Mouse (Mus musculus) kidney, adult 2 months (tissue): ENCODE results near the gene Usp30. TPM values are rescaled to one million over a fixed set of nuclear protein-coding genes. Genes with fewer than 3 reads are reported as not detected.

ENCODE experiments used
- DNase-seq: peaks from one replicate; pipeline ENCODE4 v3.0.0; 2021
- H3K27ac ChIP-seq: fragments of 200-500 bp; 2 replicates; pipeline ENCODE4 v1.5.1; 2012; ENCODE audit warnings: low read depth, low read length, control low read depth, inconsistent platforms; ENCODE audit not compliant: insufficient read depth
- H3K27me3 ChIP-seq: fragments of 200-500 bp; replicated peaks from 2 replicates; pipeline ENCODE4 v1.6.1; 2012; ENCODE audit warnings: mild to moderate bottlenecking, moderate library complexity, low read length, inconsistent platforms; ENCODE audit not compliant: control insufficient read depth, insufficient read depth
- H3K36me3 ChIP-seq: fragments of 200-500 bp; 2 replicates; pipeline ENCODE4 v1.6.1; 2012; ENCODE audit warnings: mild to moderate bottlenecking, moderate library complexity, low read length, inconsistent platforms; ENCODE audit not compliant: control insufficient read depth, insufficient read depth
- H3K4me1 ChIP-seq: fragments of 200-500 bp; 2 replicates; pipeline ENCODE4 v1.6.1; 2011; ENCODE audit warnings: low read length; ENCODE audit not compliant: control insufficient read depth, insufficient read depth
- H3K4me3 ChIP-seq: fragments of 200-500 bp; 2 replicates; pipeline ENCODE4 v1.5.1; 2011; ENCODE audit warnings: mild to moderate bottlenecking, low read depth, low read length, control low read depth; ENCODE audit not compliant: insufficient read depth
- CTCF ChIP-seq: fragments of 200-500 bp; conservative IDR thresholded peaks from 2 replicates; pipeline ENCODE4 v1.5.1; 2011; ENCODE audit warnings: low read depth, mild to moderate bottlenecking, control low read depth, low read length, moderate library complexity, mixed read lengths; ENCODE audit not compliant: insufficient read depth, insufficient read length
- POLR2A ChIP-seq: fragments of 200-500 bp; IDR thresholded peaks from one replicate; pipeline ENCODE4 v1.6.1; 2011; ENCODE audit warnings: low read depth, low read length, control low read depth
- WGBS: fragments of 180-500 bp; shearing (Covaris S2); methylation state at CpG from one replicate; pipeline ENCODE4 v1.1.7; 2018; 5-methylcytosine and 5-hydroxymethylcytosine counted together
- polyA plus RNA-seq: library from polyadenylated mRNA; depleted of rRNA; stranded (reverse); fragments of >200 nt; gene quantifications from 2 replicates; pipeline ENCODE4 v1.2.3, GENCODE M21; 2012

Usp30 gene
- polyA plus RNA-seq, 1 experiment: 24.6 TPM

DNA sequence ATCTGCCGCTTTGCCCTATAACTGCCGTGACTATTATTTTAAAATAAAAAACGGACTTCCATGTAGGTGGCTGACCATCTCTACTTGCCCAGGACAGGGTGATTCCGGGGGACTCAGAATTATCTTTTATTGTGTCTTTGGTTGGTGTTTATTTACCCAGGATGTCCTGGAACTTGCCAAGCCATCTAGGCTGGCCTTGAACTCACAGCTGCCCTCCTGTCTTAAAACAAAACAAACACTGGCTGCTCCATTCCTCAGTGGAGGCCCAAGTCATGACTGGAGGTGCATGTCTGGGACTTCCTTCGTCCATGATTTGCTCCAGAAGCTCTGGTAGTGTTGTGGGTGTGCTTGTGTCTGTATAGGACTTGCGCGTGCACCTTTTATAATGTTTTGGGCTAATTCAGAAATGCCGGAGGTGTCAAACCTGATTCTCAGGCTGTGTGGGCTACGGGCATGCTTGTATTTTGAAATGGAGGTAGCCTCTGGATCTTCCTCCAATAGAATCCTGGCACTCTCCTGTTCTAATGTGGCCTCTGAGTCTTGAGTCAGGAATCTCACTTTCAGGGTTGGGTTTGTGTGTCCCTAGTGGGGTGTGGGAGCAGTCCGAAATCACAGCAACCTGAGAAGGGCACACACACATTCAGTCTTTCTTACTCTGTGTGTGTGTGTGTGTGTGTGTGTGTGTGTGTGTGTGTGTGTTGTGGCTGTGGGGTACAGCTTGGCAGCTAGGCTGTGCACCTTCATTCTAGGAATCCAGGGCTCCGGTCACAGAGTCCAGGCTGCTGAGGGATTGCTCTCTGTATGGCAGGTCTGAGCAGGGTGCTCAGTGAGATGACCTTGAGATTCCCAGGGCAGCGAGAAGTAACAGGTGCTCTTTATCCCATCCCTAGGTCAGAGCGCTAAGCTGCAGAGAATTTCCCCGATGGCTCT lies 82.0 kb downstream of the Usp30 start:
- Histone ChIP-seq H3K4me3 (peak overlapping the region; percentile 42), H3K27ac (peak overlapping the region; percentile 80), H3K4me1 (peaks cover 5% of the 10 kb centered on the region; the same call in 1 of the 2 replicates), H3K36me3 (no peaks in the 10 kb centered on the region), H3K27me3 (no peaks in the 10 kb centered on the region)
- peak; percentile 29 for DNase-seq
- WGBS: 75% methylated on average over 14 of the region's 14 CpGs
- TF ChIP-seq CTCF (no peak), POLR2A (no peak)

DNA sequence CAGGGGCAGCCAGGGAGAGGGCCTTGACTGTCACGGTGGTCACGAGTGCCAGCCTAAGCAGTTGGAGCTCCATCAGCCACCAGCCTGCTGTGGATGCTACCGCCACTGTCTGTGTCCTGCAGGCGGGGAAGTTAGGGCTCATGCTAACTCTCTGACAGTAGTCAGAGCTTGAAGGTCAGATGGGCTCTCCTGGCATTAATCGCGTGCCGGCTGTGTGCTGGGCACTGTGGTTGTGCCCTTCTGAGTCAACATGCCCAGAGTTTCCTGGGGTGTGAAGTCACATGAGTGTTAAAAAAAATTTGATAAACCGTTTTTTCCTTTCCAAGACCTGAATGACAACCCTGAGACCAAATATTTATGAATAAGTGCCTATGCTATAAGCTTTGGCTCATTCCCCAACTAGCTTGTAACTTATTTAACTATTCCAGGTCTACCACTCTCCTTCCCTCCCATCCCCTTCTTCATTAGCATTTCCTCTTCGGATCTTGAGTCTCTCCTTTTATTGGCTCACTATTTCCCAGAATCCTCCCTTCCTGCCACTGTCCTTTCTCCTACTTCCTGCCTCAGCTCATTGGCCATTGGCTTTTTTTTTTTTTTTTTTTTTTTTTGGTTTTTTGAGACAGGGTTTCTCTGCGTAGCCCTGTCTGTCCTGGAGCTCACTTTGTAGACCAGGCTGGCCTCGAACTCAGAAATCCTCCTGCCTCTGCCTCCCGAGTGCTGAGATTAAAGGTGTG lies 87.3 kb downstream of the Usp30 start:
- peak; percentile 48 for DNase-seq
- WGBS: 58% methylated on average over 12 of the region's 12 CpGs
- H3K4me3 ChIP-seq: no peak overlapping the region
- H3K27me3 ChIP-seq: no peaks in the 10 kb centered on the region
- H3K36me3 ChIP-seq: no peaks in the 10 kb centered on the region
- 0 out of 2 replicates have a peak, but pooled peaks cover 3% of the 10 kb centered on the region for H3K4me1 ChIP-seq
- peak overlapping the region; percentile 94 for H3K27ac ChIP-seq
- TF ChIP-seq POLR2A (no peak), CTCF (no peak)

- DNase-seq: peak; percentile 49
- H3K4me1 ChIP-seq: 0 out of 2 replicates have a peak, but pooled peaks cover 3% of the 10 kb centered on the region
- H3K27me3 ChIP-seq: no peaks in the 10 kb centered on the region
- 13% methylated on average over 12 of the region's 12 CpGs for WGBS
- peak overlapping the region; percentile 42; the same call in 1 of the 2 replicates for H3K27ac ChIP-seq
- TF ChIP-seq POLR2A (no peak), CTCF (peak; percentile 46)
- H3K4me3 ChIP-seq: peak overlapping the region; percentile 5; the same call in 1 of the 2 replicates
- no peaks in the 10 kb centered on the region for H3K36me3 ChIP-seq
These were observed 88.2 kb downstream of the Usp30 start for GRCm38 (mm10) chr5:114153490-114153889.

DNA sequence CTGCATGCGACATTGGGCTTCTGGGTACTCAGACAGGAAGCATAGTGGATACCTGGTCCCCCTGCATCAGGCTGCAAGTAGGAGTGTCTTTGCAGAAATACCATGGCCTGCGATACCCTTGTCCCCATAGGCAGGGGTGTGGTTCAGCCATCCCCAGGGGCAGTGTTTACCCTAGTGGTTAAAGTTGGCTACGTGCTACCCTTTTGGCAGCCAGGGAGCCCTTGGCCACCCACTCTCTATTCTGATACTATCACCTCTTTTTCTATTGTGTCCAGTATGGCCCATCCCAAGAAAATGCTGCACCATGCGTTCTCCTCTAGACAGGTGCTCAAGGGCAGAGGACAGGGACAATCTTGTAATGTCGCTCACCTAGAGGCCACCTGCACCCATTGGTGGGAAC lies 89.5 kb downstream of the Usp30 start:
- no peak for TF ChIP-seq POLR2A
- H3K27me3 ChIP-seq: no peaks in the 10 kb centered on the region
- H3K4me3 ChIP-seq: no peak overlapping the region
- no peaks in the 10 kb centered on the region for H3K36me3 ChIP-seq
- WGBS: 67% methylated on average over 5 of the region's 5 CpGs
- H3K27ac ChIP-seq: peak overlapping the region; percentile 47
- DNase-seq: no peak
- H3K4me1 ChIP-seq: 0 out of 2 replicates have a peak, but pooled peaks cover 3% of the 10 kb centered on the region

DNA sequence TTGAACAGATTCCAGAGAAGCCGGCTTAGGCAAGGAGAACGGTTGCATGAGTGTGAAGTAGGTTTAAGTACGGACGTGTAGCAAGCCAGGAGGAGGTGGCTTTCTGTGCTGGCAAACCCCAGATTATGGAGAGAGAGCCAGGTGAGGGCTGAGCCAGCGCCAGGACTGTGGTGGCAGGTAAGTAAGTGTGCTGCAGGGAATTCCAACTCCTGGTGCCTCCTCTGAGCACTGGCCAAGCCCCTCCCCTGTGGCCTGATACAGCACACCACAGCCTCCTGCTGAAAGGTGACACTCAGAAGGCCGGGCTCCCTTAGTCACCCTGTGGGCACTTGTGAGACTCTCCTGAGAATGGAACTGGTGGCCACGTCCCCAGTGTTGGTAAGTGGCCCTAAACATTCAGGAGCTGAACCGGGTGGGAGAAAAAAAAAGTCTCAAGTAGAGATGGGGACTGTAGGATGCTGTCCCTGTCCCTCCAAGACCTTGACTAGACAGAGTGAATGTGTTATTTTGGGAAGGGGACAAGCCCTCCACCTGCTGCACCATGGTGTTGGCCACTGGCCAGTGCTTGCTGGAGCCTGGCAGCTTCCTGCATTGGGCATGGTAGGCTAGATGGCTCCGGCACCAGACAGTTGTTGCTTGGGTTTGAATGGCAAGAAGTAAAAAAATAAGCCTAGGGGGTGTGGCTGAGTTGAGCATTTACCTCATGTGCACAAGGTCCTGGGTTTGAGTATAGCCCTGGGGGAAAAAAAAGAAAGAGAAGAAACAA lies 90.1 kb downstream of the Usp30 start:
- Histone ChIP-seq H3K27ac (peak overlapping the region; percentile 54), H3K36me3 (no peaks in the 10 kb centered on the region), H3K4me3 (no peak overlapping the region), H3K27me3 (no peaks in the 10 kb centered on the region), H3K4me1 (0 out of 2 replicates have a peak, but pooled peaks cover 3% of the 10 kb centered on the region)
- TF ChIP-seq CTCF: 0 out of 2 replicates have a peak, but pooled peaks have one; percentile 0
- no peak for TF ChIP-seq POLR2A
- peak; percentile 77 for DNase-seq
- 43% methylated on average over 9 of the region's 9 CpGs for WGBS

GRCm38 (mm10) chr5:114157236-114157635 lies 92.0 kb downstream of the Usp30 start:
- Histone ChIP-seq H3K36me3 (no peaks in the 10 kb centered on the region), H3K4me3 (no peak overlapping the region), H3K27ac (no peak overlapping the region), H3K27me3 (no peaks in the 10 kb centered on the region), H3K4me1 (peaks cover 10% of the 10 kb centered on the region; the same call in 1 of the 2 replicates)
- DNase-seq: no peak
- TF ChIP-seq CTCF: no peak; the same call in 1 of the 2 replicates
- TF ChIP-seq POLR2A: no peak
- 73% methylated on average over 7 of the region's 7 CpGs for WGBS
